Mouse (Mus musculus) 3134 (cell line): ENCODE results near the gene Il1rl1.

ENCODE experiments used
- DNase-seq: peaks from one replicate; pipeline ENCODE4 v3.0.0-alpha.2; 2011; ENCODE audit warnings: low spot score; ENCODE audit not compliant: insufficient read length; ENCODE audit errors: extremely low read depth

Gene Il1rl1

DNA sequence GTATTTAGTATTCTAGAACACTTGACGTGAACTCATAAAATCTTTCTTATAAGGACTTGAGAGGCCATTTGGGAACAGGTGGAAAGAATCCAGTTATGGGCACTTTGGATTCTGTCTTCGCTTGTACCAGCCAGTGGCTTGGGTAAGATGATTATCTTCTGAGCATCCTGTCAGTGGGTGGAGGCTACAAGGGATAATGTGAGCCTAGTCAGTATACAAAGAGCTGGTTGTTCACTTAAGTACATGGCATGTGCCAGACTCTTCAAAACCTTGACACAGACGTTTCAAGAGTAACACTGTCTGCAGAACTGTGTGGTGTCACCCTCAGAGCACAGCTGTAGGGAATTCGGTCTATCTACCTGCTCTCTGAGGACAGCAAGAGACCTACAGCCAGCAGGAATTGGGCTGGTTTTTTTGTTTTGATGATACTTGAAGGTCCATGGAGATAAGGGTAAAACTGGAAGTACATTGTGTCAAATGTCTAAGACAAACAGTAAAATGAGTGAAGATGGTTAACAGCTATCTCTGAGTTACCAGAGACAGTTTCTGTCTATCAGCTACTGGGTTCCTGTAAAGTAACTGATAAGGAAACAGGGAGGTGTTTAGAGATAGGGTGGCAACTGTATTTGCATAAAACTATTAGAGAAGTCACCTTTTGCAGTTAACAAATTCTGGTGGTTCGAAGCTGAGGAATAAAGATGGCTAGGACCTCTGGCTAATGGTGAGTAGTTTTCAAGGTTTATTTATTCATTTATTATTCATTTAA, at the start of gene Il1rl1:
Gene Il1rl1 (plus strand): TSS at position 661 of the 766 bp plus-strand sequence.
- no peak for DNase-seq

DNA sequence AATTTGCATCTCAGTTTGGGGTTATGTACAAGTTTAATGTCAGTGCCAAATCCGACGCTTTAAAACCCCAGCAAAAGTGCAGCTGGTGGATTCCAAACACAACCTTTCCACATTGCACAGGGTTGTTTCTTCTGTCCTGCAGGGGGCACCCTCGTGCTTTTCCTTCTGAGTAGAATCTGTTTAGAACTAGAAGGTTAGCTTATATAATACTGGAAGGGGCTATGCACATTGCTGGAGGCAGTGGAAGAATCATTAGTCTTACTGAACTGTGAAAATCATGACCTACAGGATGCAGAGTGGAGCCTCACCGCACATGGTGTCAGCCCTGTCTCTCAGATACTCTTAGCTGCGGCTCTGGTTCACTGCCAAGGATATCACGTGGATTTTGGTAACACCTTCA, 49.3 kb upstream of the Il1rl1 start:
- DNase-seq, result peak; percentile 57

DNA sequence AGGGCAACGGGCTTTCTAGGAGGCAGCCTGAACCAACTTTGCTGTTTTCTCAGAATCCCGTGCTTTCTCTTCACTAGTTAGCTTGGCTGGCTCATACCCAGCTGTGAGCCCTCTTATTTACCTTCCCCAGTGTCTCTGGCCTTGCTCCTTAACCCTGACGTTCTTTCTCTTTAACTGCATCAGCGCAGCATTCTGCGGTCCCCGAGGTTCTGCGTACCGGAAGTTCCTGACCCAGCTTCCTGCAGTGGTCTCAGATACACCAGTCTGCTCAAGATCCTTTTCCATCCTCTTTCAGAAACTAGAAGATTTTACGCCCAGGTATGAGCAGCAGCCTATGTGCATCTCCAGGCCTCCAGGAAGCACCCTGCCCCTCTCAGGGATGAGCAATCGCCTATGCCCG, 48.4 kb upstream of the Il1rl1 start:
- no peak for DNase-seq

DNA sequence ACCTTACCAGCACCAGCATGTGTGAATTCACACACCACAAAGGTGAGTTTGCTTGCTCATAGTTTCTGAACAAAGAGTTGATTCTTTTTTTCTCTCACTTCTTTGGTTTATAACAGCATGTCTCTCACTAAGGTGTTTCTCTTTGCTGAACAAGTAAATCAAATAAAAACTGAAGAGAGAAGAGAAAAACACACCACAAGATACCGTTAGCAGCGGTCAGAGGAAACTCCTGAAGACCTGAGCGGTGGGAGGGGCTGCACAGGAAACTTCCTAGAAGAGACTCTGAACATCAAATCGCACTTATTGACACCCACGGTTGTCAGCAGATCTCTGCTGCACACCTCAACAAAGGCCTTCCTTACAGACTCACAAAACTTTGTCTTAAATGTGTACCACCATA, 46.5 kb upstream of the Il1rl1 start:
- DNase-seq, result no peak

DNA sequence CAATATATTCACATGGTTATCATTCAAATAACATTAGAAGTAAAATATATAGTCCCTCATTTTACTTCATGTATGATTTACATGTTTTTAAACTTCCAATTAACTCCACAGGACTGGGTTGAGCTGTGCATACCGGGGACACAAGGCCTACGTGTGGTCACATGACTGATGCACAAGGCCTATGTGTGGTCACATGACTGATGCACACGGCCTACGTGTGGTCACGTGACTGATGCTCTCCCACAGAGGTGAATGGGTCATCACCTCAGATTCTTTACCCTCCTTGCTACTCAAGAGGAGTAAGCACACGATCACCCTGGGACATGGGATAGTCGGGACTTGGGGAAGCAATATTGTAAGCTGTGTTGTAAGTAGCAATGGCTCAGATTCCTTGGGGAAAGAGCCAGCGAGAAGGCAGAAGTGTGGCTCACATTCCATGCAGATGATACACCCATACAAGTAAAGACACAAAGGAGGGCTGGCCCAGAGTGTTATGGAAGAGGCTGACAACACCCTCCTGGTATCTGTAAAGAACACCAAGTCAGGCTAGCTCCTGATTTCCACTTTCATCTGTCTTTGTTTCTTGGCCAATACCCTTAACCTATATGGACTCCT, 44.3 kb upstream of the Il1rl1 start:
- peak; percentile 36 for DNase-seq

DNA sequence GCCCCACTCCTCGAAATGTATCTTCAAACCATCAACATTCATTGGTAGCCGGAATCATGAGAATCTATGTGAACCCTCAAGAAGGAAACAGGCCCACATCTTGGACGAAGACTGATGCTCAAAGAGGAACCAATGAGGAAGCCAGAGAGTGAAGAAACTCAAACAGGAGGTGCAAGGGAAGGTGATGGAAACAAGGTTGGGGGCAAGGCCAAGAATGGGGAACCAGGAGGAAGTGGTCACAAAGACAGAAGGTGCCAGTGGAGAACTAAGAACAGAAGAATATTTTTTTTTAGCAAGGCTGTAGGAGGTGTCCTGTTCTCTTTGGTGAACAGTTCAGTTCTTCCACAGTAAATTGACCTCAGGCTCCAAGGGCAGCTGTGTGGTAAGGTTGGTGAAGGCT, 38.0 kb upstream of the Il1rl1 start:
- DNase-seq, result no peak

DNA sequence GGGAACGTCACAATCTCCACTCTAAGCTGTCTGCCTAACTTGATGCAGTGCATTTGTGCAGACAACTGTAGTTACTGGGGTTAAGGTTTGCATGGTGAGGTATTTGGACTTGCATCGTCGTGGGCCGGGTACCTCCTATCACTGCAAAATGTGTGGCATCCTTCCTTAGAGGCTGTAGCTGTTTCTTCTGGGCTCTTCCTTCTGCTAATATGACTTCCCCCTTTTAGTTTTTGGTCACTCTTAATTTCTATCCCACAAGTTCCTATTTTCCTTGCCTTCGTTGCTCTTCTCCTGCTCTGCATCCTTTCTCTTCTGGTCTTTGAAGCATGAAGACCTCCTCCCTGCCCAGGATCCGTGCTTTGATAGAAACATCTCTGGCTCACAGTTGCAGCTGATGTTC, 36.8 kb upstream of the Il1rl1 start:
- no peak for DNase-seq

DNA sequence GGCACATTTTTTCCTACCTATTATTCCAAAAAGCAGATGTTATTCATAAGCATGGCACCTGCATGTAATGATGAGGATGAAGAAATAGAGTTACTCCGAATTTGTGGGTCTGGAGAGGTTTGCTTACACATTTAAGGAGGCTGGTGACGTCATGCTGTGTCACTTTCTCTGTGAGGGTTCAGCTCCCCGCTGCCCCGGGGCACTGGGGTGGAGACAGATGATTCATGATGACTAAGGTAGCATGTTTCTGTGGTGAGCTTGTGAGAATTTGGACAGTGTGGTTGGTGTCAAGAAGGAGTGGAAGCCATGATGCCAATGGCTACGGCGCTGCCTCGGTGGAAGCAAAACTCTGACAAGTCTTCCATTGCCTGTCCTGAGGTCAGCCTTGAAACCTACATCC, 36.2 kb upstream of the Il1rl1 start:
- DNase-seq, result peak; percentile 91

DNA sequence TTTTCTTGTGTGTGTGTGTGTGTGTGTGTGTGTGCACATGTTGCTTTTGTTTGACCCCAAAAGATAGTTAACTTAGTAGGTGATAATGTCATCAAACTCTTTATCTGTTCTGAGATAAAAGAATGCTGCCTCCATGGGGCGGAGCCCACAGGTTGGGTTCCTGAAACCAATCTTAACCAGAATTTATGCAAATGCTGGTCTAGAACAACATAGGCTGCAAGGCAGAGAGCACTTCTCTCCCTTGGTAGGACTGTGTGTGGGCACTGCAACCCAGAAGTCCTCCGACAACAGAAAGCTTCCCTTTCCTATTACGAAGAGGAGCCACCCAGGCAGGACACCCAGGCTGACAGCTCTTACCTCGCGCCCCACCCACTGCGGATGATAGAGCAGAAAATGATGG, 29.7 kb upstream of the Il1rl1 start:
- DNase-seq, result no peak

DNA sequence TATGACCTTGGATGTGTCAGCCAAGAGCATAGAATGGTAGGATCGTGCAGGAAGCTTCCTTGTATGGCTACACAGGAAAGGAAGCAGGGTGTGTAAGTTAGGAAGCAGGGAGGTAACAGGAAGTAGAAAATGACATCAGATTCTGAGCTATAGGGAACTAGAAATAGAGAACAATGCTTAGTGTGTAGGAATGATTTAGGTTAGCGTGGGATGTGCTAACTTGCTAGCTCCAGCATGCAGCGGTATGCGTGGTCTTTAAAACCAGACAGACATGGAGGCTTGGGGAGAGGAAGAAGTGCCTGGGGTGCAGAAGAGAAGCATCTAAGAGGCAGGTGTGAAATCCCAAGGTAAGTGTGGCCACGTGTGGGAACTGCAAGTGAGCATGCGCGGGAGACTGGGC, 24.7 kb upstream of the Il1rl1 start:
- DNase-seq, result no peak

DNA sequence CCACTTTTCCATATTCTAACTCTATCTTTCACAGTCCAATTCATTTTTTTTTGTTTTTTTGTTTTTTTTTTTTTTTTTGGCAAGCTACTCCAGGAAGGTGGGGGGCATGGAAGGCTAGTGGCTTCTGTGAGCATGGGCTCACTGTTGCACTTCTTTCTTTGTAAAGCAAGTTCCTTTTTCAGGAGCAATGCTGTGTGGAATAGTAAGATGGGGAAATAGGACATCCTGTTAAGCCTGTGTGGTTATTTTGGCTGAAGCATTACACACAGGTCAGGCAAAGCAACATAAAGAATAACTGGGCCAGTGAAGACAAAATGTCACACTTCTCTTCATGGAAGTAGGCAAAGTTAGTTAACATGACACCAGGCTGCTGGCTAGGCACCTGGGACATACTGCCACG, 19.5 kb upstream of the Il1rl1 start:
- no peak for DNase-seq

DNA sequence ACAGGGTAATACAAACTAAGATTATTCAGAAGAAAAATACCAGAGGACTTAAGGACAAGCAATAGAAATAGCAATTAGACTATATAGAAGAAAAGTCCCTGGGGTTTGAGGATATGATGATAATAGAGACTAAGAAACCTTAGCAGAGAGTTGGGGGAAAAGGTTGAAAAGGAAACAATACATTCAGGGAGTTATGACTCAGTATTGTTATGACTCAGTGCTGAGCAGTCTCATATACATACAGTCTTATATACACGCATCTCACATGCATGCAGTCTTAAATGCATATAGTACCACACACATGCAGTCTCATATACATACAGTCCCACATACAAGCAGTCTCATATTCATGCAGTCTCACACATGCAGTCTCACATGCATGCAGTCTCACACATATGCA, 16.3 kb upstream of the Il1rl1 start:
- no peak for DNase-seq

DNA sequence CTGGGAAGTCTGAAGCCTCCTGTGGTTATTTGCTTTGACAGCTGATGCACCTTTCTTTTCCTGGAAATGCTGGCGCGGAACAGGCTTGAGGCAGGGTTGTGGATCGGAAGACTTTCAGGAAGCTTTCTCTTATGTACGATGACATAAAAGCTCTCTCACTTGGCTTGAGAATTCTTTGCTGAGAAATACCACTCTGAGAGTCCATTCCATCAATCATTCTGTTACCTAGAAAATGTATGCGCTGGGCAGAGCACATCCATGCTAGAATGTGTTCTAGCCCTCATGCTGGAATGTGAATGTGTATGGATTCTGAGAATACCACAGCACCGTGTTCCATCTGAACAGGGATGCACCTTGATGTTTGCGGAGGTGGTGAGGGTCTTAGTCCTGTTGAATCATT, 15.1 kb upstream of the Il1rl1 start:
- no peak for DNase-seq

DNA sequence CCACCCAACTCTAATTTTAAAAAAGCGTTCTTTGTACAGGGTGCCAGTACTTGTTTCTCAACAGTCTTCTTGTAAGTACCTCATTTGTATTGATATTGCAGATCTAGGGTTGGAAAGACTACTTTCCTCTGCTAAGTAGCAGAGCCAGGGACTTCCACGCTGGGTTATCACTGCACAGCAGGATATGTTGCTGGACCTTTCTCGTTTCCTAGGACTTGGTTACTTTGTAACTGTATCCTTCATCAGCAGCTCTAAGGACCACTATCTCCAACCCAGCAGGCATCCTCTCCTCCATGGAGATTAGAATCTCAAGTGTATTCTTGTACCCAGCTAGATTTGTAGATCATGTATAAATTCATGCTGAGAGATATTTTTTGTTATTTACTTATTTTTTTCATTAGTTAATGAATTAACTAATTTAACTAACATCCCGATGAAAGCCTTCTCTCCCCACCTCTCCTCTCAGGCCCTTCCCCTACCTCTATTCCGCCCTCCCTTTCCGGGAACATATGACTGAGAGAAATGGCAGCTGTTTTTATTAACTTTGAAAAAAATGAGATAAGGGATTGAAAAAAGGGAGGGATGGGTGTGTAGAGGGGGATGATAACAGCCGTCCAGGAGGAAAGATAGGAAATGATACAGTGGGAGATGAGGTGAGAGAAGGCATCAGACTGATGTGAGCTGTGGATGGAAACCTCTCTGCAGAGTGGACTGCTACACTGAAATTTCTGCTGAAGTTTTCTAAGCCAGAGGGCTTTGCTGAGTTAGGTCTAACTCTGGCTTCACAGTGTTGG, 14.3 kb upstream of the Il1rl1 start:
- no peak for DNase-seq

DNA sequence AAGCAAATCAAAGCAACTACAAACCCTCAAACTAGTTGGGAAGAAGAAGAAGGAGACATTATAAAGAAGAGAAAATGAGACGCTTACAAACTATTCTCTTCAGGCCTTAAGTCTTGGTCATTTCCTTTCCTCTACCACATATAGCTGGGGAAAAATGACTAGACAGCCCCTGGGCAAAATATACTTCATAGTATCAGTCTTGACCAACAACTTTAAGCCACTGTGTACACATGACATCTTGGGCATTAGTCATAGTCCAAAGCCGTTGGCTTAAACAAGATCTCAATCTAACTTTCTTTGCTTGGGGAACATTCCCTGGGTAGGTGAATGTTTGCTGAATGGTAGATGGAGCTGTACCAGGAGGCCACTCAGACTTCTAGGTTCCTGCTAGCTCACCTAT, 12.3 kb upstream of the Il1rl1 start:
- DNase-seq, result no peak

DNA sequence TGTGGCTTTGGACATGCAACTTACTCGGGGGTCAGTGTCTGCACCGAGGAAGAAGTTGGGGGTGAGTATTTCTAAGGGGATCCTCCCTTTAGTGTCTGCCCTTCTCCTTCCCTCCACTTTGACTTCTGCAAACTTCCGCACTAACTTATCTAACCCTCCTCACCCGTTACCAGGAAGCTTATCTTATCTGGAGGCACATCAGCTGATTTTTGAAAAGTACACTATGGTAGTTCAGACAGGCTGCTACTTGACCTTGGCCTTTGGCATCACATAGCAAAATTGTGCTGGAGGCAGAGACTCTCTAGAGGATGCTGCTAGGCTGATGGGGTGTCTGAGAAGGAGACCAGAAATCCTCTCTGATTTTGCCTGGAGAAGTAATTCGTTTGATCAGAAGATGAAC, 10.9 kb upstream of the Il1rl1 start:
- DNase-seq, result no peak

DNA sequence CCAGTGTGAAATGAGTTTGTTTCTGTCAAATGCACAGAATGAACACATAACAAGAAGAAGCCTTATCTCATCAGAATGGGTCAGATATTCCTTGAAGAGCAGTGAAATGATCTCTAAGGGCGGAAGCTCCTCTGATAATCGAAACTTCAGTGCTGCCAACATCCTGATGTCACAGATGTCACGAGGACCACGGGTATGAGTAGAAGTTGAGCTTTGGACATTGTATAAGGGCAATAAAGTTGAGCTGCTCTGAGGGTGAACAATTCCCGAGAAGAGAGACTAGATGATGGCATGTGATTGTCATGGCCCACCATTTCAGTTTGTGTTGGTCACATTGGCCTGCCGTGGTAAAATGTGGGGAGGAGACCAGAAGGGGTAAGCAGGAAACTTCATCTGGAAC, 5.5 kb upstream of the Il1rl1 start:
- no peak for DNase-seq

DNA sequence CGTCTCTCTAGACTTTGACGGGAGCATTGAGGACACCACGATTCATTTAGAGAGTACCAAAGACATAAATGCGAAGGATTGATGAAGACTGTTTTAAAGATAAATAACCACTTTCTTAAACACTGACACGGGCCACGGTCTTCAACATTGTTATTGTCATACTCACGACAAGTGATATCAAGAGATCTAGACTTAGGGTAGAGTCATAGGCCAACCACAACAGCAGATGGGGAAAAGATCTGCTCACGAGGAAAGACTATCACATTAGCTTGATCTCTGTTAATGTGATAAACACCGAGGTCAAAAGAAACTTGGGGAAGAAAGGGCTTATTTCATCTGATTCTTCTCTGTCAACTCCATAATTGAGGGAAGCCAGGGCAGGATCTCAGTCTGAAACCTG, 2.1 kb upstream of the Il1rl1 start:
- DNase-seq, result no peak

DNA sequence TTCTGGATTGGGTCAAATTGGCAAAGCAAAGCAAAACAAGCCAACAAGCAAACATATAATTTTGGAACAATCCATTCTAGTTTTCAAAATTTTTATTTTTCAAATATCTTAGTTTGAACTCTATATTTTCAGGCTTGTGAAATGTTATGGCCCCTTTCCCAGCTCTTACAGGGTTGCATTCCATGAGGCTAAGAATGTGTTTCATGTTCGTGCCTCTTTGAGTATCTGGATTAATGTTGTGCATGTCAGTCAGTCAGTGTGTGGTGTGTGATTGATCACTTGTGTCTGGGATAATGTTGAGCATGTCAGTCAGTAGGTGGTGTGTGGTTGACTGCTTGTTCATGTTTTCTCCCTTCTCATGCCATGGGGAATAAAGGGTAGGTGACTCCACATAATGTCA, 1.5 kb upstream of the Il1rl1 start:
- DNase-seq, result no peak

DNA sequence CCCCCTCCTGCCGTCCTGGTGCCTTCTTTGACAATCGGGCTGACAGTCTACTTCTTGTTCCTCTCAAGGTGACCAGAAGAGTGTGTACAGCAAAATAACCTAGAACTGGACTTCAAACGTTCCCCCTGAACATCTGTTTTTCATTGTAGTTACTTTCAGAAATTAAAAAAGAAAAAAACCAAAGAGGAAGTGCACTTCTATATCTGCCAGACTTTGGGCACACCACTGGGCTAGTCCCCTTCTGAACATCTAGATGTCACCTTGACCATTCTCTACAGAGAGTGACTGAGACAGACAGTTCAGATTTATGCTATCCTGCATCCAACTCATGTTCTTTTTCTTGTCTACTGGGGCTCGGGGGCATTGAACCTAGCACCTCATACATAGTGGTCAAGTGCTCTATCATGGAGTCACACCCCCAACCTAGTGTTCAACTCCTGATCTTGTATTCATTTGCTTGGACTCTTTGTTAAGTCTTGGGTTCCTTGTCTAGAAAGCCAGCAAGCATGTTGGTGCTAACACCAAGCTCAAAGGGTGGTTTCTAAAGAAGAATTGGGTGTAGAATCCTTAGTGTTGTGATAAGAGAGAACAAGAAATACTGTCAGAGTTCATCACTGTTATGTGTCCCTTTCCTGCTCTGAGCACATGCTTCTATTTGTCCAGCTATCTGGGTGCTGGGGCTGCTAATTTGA, 919 bp downstream of the Il1rl1 start:
- no peak for DNase-seq

DNA sequence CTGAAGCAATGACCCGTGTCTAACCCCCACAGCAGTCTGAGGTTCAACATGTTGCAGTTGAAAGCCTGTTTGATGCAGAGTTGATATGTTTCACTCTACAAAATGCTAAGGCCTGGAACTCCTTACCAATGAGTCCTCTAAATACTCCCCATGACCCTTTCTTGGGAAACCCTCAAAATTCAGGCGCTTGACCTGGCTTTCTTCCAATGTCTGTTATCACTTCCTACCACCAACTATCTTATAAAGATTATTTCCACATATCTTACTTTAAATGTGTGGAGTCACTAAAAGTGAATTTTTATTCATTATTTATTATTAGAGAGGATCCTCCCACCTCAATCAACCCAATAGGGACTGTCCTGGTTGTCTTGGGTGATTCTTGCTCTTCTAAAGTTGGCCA, 2.8 kb downstream of the Il1rl1 start:
- DNase-seq, result no peak
